Mouse (Mus musculus) brain, adult 2 months (tissue): ENCODE results near the gene Slc6a4.

Source experiments
- DNase-seq: peaks from one replicate; pipeline ENCODE4 v3.0.0; 2011; ENCODE audit warnings: low read depth, low spot score

The Slc6a4 gene

GRCm38 (mm10) chr11:76997916-76998704 is at the start of gene Slc6a4:
TSS of gene Slc6a4 (plus strand) at chr11:76998603.
- DNase-seq, result no peak

GRCm38 (mm10) chr11:76953536-76953935 is 44.9 kb upstream of the Slc6a4 start:
- DNase-seq, result peak; percentile 86

- DNase-seq, result no peak
Measured at GRCm38 (mm10) chr11:76965703-76966102, 32.7 kb upstream of the Slc6a4 start.

GRCm38 (mm10) chr11:76970328-76970727 is 28.1 kb upstream of the Slc6a4 start:
- no peak for DNase-seq

GRCm38 (mm10) chr11:76974680-76975319 is 23.6 kb upstream of the Slc6a4 start:
- peak; percentile 22 for DNase-seq

- DNase-seq, result no peak
Measured at GRCm38 (mm10) chr11:76981570-76982141, 16.7 kb upstream of the Slc6a4 start.

- DNase-seq, result no peak
Measured at GRCm38 (mm10) chr11:76982415-76982814, 16.0 kb upstream of the Slc6a4 start.

GRCm38 (mm10) chr11:76983641-76984040 is 14.8 kb upstream of the Slc6a4 start:
- no peak for DNase-seq

- no peak for DNase-seq
Measured at GRCm38 (mm10) chr11:76984173-76984572, 14.2 kb upstream of the Slc6a4 start.

- DNase-seq, result no peak
Measured at GRCm38 (mm10) chr11:76990839-76991238, 7.6 kb upstream of the Slc6a4 start.

GRCm38 (mm10) chr11:76992886-76993285 is 5.5 kb upstream of the Slc6a4 start:
- DNase-seq, result no peak

GRCm38 (mm10) chr11:76995966-76996672 is 2.3 kb upstream of the Slc6a4 start:
- peak; percentile 47 for DNase-seq

GRCm38 (mm10) chr11:76997305-76997704 is 1.1 kb upstream of the Slc6a4 start:
- peak; percentile 76 for DNase-seq

- peak; percentile 29 for DNase-seq
Measured at GRCm38 (mm10) chr11:76998705-76999226, 363 bp downstream of the Slc6a4 start.

GRCm38 (mm10) chr11:77000741-77001140 is 2.3 kb downstream of the Slc6a4 start:
- no peak for DNase-seq

- no peak for DNase-seq
Measured at GRCm38 (mm10) chr11:77002361-77002760, 4.0 kb downstream of the Slc6a4 start.

GRCm38 (mm10) chr11:77005881-77006280 is 7.5 kb downstream of the Slc6a4 start:
- peak; percentile 55 for DNase-seq

GRCm38 (mm10) chr11:77006616-77007015 is 8.2 kb downstream of the Slc6a4 start:
- DNase-seq, result no peak

GRCm38 (mm10) chr11:77009069-77010025 is 10.9 kb downstream of the Slc6a4 start:
- DNase-seq, result no peak

GRCm38 (mm10) chr11:77010762-77011475 is 12.5 kb downstream of the Slc6a4 start:
- DNase-seq, result no peak
